Mouse (Mus musculus) lung, postnatal 0 days (tissue): Measurements from ENCODE around the gene Pdxp.

ENCODE experiments used
- CTCF ChIP-seq: IDR thresholded peaks from 2 replicates; pipeline ENCODE4 v1.5.1; 2016; ENCODE audit warnings: antibody characterized with exemption, mild to moderate bottlenecking
- EP300 ChIP-seq: IDR thresholded peaks from 2 replicates; pipeline ENCODE4 v1.6.1; 2016; ENCODE audit warnings: antibody characterized with exemption, mild to moderate bottlenecking, control low read depth

DNA sequence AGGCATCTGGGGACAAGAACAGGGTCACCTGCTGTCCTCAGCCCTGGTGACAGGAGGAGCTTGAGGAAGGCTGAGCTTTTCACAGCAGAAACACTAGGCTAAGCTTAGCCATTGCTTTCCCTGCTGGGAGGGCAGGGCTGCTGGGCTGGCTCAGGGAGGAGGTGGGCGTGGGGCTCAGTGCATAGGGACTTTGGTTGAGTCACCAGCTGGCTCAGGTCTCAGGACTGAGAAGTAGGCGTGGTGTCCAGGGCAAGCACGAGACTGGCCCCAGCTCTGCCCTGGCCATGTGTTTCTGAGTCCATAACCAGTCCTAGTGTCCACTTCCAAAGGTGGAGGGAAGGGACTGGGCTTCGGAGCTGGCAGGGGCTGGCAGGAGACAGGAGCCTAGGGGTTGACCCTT, 46.4 kb downstream of the Pdxp start:
- TF ChIP-seq CTCF (no peak), EP300 (no peak)
